Mouse (Mus musculus): ENCODE data around the gene Cdhr3.

- TF ChIP-seq CTCF (IDR thresholded peaks at IDR 0.05; ENCODE audit: insufficient read depth, low read length), result no peak
- no peak for TF ChIP-seq POLR2A (IDR thresholded peaks at IDR 0.05; ENCODE audit: borderline replicate concordance, extremely low read depth, low read depth, low read length)
Observed at GRCm38 (mm10) chr12:33064266-33064665, 28.4 kb downstream of the Cdhr3 start.

Measured in lung, adult 2 months (tissue).